Mouse (Mus musculus) liver, postnatal 0 days (tissue): ENCODE measurements around the gene Fgf5.

Source experiments
- CTCF ChIP-seq: sonication (generic); IDR thresholded peaks from 2 replicates; pipeline ENCODE4 v1.5.1; 2016; ENCODE audit warnings: antibody characterized with exemption, low read depth
- EP300 ChIP-seq: IDR thresholded peaks from 2 replicates; pipeline ENCODE4 v1.6.1; 2016; ENCODE audit warnings: antibody characterized with exemption, low read depth, mild to moderate bottlenecking

DNA sequence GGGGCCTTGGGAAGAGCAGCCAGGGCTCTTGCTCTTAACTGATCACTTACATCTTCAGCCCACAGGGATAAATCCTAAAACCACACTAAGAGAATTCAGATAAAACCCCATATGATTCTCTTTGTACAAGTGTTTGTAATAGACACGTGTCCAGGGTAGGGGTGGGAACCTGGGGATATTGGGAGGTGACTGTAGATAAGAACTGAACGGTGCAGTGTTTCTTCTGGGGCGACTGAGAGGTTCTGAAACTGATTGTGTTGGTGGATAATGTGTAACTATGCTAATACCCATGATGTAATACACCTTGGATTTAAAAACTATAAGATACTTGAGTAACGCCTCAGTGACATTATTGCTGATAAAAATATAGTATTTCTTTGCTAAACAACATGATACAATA, 51.7 kb downstream of the Fgf5 start:
- TF ChIP-seq CTCF (no peak), EP300 (no peak)
